Mouse (Mus musculus): ENCODE data around the gene Cenpm. TPM values are rescaled to one million over a fixed set of nuclear protein-coding genes. Genes with fewer than 3 reads are reported as not detected.

Gene Cenpm
- polyA plus RNA-seq, 2 experiments, result 39.4 to 57.7 TPM

DNA sequence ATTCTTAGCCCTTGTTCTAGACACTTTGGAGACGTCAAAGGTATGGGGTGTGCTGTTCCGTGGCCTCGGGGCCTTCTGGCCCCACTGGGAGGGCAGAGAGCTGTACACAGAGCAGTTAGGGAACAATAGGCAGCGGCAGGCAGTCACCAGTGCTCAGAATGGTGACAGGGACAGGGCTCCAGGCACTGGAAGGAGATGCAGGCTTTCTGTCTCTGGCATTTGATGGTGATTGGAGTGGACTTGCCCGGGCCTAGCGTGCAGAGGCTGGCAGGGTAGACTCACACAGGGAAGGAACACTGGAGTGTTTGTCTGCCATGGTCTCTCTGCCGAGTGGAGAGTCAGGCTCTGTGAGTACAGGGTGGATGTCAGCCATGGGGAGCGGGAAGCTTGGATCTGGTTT lies 51.9 kb downstream of the Cenpm start:
- no peak for TF ChIP-seq POLR2A (IDR thresholded peaks at IDR 0.05; ENCODE audit: borderline replicate concordance, extremely low read depth, insufficient read depth, insufficient read length)
- Histone ChIP-seq H3K27ac (replicated peaks; ENCODE audit: low read depth, low read length) (no peak overlapping the region), H3K4me2 (replicated peaks; ENCODE audit: low read depth, low read length, severe bottlenecking) (no peak overlapping the region), H3K9ac (ENCODE audit: low read depth, low read length, severe bottlenecking) (no peak overlapping the region), H3K9me3 (ENCODE audit: control insufficient read depth, low read length) (no peaks in the 10 kb centered on the region), H3K36me3 (ENCODE audit: control insufficient read depth, insufficient read depth, low read length) (peaks cover 94% of the 10 kb centered on the region), H3K4me3 (replicated peaks; ENCODE audit: low read length) (no peak overlapping the region), H3K27me3 (ENCODE audit: control insufficient read depth, insufficient read depth, low read length) (no peaks in the 10 kb centered on the region), H3K4me1 (ENCODE audit: control insufficient read depth, insufficient read depth, low read length) (no peaks in the 10 kb centered on the region)
- ATAC-seq (ENCODE audit: low FRiP score, low read depth) (no peak), DNase-seq (ENCODE audit: low spot score) (no peak)
- 91% methylated on average over 8 of the region's 8 CpGs for WGBS

DNA sequence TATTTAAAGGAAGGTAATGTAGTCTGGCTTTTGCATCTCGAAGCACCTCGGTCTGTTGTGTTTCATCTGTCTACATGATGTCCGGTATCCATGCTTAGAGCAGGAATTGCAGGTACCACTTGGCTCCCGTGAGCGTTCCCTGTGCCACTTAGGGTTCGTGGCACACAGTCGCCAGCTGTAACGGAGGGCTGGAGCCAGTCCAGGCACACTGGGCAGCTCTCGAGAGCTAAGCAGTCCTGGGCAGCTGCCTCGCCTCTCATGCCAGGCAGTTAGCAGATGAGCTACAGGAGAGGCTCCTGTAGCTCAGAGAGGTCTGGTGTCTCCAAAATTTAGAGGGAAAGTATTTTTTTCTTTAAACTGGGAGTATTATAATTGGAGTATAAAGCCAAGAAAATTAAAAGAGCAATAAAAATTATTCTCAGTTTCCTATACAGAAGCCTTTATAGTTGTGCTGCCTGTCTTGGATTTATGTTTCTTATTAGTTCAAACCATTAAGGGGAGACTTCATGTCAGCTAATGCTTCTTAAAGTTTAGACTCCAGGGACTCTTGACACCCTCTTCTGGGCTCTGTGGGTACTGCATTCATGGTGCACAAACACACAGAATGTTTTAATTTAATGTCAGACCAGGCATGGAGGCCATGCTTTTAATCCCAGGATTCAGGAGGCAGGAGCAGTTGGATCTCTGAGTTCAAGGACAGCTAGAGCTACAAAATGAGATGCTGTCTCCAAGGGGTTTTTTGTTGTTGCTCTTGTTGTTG lies 55.9 kb downstream of the Cenpm start:
- H3K4me2 ChIP-seq (replicated peaks; ENCODE audit: low read depth, low read length, severe bottlenecking), result no peak overlapping the region
- H3K36me3 ChIP-seq (ENCODE audit: control insufficient read depth, insufficient read depth, low read length), result peaks cover 95% of the 10 kb centered on the region
- no peaks in the 10 kb centered on the region for H3K27me3 ChIP-seq (ENCODE audit: control insufficient read depth, insufficient read depth, low read length)
- 92% methylated on average over 10 of the region's 10 CpGs for WGBS
- no peak overlapping the region for H3K4me3 ChIP-seq (replicated peaks; ENCODE audit: low read length)
- no peaks in the 10 kb centered on the region for H3K4me1 ChIP-seq (ENCODE audit: control insufficient read depth, insufficient read depth, low read length)
- DNase-seq (ENCODE audit: low spot score) (no peak), ATAC-seq (ENCODE audit: low FRiP score, low read depth) (no peak)
- no peak overlapping the region for H3K9ac ChIP-seq (ENCODE audit: low read depth, low read length, severe bottlenecking)
- H3K9me3 ChIP-seq (ENCODE audit: control insufficient read depth, low read length), result no peaks in the 10 kb centered on the region
- H3K27ac ChIP-seq (replicated peaks; ENCODE audit: low read depth, low read length), result no peak overlapping the region
- TF ChIP-seq POLR2A (IDR thresholded peaks at IDR 0.05; ENCODE audit: borderline replicate concordance, extremely low read depth, insufficient read depth, insufficient read length), result no peak

DNA sequence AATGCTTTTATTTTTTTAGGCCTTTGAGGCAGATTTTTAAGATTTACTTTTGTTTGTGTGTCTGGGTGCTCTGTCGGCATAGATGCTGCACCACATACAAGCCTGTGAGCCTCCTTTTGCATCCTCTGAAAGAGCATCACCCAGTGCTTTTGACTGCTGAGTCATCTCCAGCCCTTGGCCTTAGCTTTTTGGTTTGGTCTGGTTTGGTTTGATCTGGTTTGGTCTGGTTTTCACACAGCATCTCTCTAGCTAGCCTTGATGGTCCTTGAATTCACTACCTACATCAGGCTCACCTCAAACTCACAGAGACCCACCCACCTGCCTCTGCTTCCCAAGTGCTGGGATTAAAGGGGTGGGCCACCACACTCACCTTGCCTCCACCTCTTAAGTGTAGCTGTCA lies 56.6 kb downstream of the Cenpm start:
- Histone ChIP-seq H3K4me1 (ENCODE audit: control insufficient read depth, insufficient read depth, low read length) (no peaks in the 10 kb centered on the region), H3K4me3 (replicated peaks; ENCODE audit: low read length) (no peak overlapping the region), H3K36me3 (ENCODE audit: control insufficient read depth, insufficient read depth, low read length) (peaks cover 95% of the 10 kb centered on the region), H3K4me2 (replicated peaks; ENCODE audit: low read depth, low read length, severe bottlenecking) (no peak overlapping the region), H3K9me3 (ENCODE audit: control insufficient read depth, low read length) (no peaks in the 10 kb centered on the region), H3K9ac (ENCODE audit: low read depth, low read length, severe bottlenecking) (no peak overlapping the region), H3K27me3 (ENCODE audit: control insufficient read depth, insufficient read depth, low read length) (no peaks in the 10 kb centered on the region), H3K27ac (replicated peaks; ENCODE audit: low read depth, low read length) (no peak overlapping the region)
- no peak for TF ChIP-seq POLR2A (IDR thresholded peaks at IDR 0.05; ENCODE audit: borderline replicate concordance, extremely low read depth, insufficient read depth, insufficient read length)
- ATAC-seq (ENCODE audit: low FRiP score, low read depth) (no peak), DNase-seq (ENCODE audit: low spot score) (no peak)
- WGBS, result 94% methylated on average over 1 of the region's 1 CpGs

DNA sequence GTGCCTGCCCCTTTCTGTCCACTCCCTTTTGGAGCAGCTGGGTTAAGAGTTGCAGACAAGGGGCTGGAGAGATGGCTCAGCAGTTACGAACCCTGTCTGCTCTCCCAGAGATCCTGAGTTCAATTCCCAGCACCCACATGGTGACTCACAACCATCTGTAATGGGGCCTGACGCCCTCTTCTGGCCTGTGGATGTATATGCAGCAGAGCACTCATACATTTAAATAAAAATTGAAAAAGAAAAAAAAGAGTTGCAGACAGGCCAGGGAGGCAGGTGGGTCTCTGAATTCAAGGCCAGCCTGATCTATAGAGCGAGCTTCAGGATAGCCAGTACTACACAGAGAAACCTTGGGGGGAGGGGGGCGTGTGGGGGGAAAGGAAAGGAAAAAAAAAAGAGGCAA lies 57.1 kb downstream of the Cenpm start:
- no peak overlapping the region for H3K4me3 ChIP-seq (replicated peaks; ENCODE audit: low read length)
- H3K4me1 ChIP-seq (ENCODE audit: control insufficient read depth, insufficient read depth, low read length), result no peaks in the 10 kb centered on the region
- no peaks in the 10 kb centered on the region for H3K27me3 ChIP-seq (ENCODE audit: control insufficient read depth, insufficient read depth, low read length)
- no peak for DNase-seq (ENCODE audit: low spot score)
- 86% methylated on average over 4 of the region's 4 CpGs for WGBS
- peaks cover 95% of the 10 kb centered on the region for H3K36me3 ChIP-seq (ENCODE audit: control insufficient read depth, insufficient read depth, low read length)
- H3K9me3 ChIP-seq (ENCODE audit: control insufficient read depth, low read length), result no peaks in the 10 kb centered on the region
- ATAC-seq (ENCODE audit: low FRiP score, low read depth), result no peak
- H3K27ac ChIP-seq (replicated peaks; ENCODE audit: low read depth, low read length), result no peak overlapping the region
- no peak for TF ChIP-seq POLR2A (IDR thresholded peaks at IDR 0.05; ENCODE audit: borderline replicate concordance, extremely low read depth, insufficient read depth, insufficient read length)
- no peak overlapping the region for H3K4me2 ChIP-seq (replicated peaks; ENCODE audit: low read depth, low read length, severe bottlenecking)
- H3K9ac ChIP-seq (ENCODE audit: low read depth, low read length, severe bottlenecking), result no peak overlapping the region

DNA sequence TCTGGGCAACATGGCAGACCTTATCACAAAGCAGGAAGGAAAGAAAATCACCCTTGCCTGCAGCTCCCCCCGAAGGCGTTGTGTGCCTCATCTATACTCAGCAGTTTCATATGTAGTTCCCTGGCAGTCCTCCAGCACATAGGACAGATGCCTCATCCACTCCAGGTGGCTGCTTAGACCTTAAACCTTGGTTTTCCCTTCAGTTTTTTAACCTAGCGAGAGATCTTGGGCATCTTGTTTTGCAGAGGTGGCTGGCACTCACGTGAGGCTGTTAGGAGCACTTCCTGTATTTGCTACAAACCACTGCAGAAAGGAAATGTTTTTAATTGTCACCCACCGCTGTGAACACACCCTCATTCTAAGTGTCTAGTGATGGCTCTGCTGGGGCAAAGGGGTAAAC lies 57.6 kb downstream of the Cenpm start:
- Histone ChIP-seq H3K9me3 (ENCODE audit: control insufficient read depth, low read length) (no peaks in the 10 kb centered on the region), H3K4me1 (ENCODE audit: control insufficient read depth, insufficient read depth, low read length) (no peaks in the 10 kb centered on the region), H3K27me3 (ENCODE audit: control insufficient read depth, insufficient read depth, low read length) (no peaks in the 10 kb centered on the region), H3K4me3 (replicated peaks; ENCODE audit: low read length) (no peak overlapping the region), H3K27ac (replicated peaks; ENCODE audit: low read depth, low read length) (no peak overlapping the region), H3K9ac (ENCODE audit: low read depth, low read length, severe bottlenecking) (no peak overlapping the region), H3K4me2 (replicated peaks; ENCODE audit: low read depth, low read length, severe bottlenecking) (no peak overlapping the region), H3K36me3 (ENCODE audit: control insufficient read depth, insufficient read depth, low read length) (peaks cover 95% of the 10 kb centered on the region)
- TF ChIP-seq POLR2A (IDR thresholded peaks at IDR 0.05; ENCODE audit: borderline replicate concordance, extremely low read depth, insufficient read depth, insufficient read length), result no peak
- ATAC-seq (ENCODE audit: low FRiP score, low read depth) (no peak), DNase-seq (ENCODE audit: low spot score) (no peak)
- 93% methylated on average over 5 of the region's 5 CpGs for WGBS

All from limb, embryonic 14.5 days (tissue).